Mouse (Mus musculus) stomach, embryonic 14.5 days (tissue): Measurements from ENCODE around the gene Bcl2l2. TPM values are rescaled to one million over a fixed set of nuclear protein-coding genes. Genes with fewer than 3 reads are reported as not detected.

Experiments
- ATAC-seq: fragments of 200-750 bp; cut with Nextera tagmentation; 2 replicates; pipeline ENCODE4 v1.8.0; 2017; ENCODE audit warnings: low read depth, moderate TSS enrichment; ENCODE audit not compliant: insufficient number of reproducible peaks, insufficient read depth, low FRiP score
- H3K27ac ChIP-seq: fragments of 300-500 bp; sonication (generic); 2 replicates; pipeline ENCODE4 v1.5.1; 2014; ENCODE audit warnings: mild to moderate bottlenecking, low read length, moderate library complexity, mixed read lengths
- H3K27me3 ChIP-seq: fragments of 300-500 bp; sonication (generic); 2 replicates; pipeline ENCODE4 v1.6.1; 2014; ENCODE audit warnings: low read length, control low read depth, mixed read lengths; ENCODE audit not compliant: control insufficient read depth, insufficient read depth
- H3K36me3 ChIP-seq: fragments of 300-500 bp; sonication (generic); 2 replicates; pipeline ENCODE4 v1.6.1; 2014; ENCODE audit warnings: mild to moderate bottlenecking, control low read depth, low read length, moderate library complexity, mixed read lengths; ENCODE audit not compliant: control insufficient read depth, insufficient read depth
- H3K4me1 ChIP-seq: fragments of 300-500 bp; sonication (generic); 2 replicates; pipeline ENCODE4 v1.6.1; 2014; ENCODE audit warnings: low read length, control low read depth, mixed read lengths; ENCODE audit not compliant: control insufficient read depth, insufficient read depth
- H3K4me2 ChIP-seq: fragments of 300-500 bp; sonication (generic); replicated peaks from 2 replicates; pipeline ENCODE4 v1.6.1; 2014; ENCODE audit warnings: low read depth, low read length, control low read depth
- H3K4me3 ChIP-seq: fragments of 300-500 bp; sonication (generic); 2 replicates; pipeline ENCODE4 v1.5.1; 2014; ENCODE audit warnings: low read depth, low read length, control low read depth
- H3K9ac ChIP-seq: fragments of 300-500 bp; sonication (generic); replicated peaks from 2 replicates; pipeline ENCODE4 v1.6.1; 2014; ENCODE audit warnings: low read depth, mild to moderate bottlenecking, control low read depth, low read length, moderate library complexity, mixed read lengths
- H3K9me3 ChIP-seq: fragments of 300-500 bp; sonication (generic); 2 replicates; pipeline ENCODE4 v1.6.1; 2016; ENCODE audit warnings: low read depth, low read length, control low read depth; ENCODE audit not compliant: control insufficient read depth
- WGBS: fragments of 180-500 bp; shearing (Covaris S2); extraction: QIAGEN DNeasy Blood & Tissue Kit; methylation state at CpG from one replicate; pipeline ENCODE4 v1.1.7; 2014; 5-methylcytosine and 5-hydroxymethylcytosine counted together
- polyA plus RNA-seq: library from polyadenylated mRNA; unstranded; fragments of >200 nt; fragmentation: Nextera tagmentation; extraction: Ambion mirVana; gene quantifications from 2 replicates; pipeline ENCODE4 v1.2.1, GENCODE M21; 2014

Gene Bcl2l2
- polyA plus RNA-seq, 1 experiment from 2014 or later = 6.1 TPM

- Histone ChIP-seq H3K4me2 (peak overlapping the region; percentile 86), H3K27me3 (no peaks in the 10 kb centered on the region), H3K27ac (peak overlapping the region; percentile 100), H3K9ac (peak overlapping the region; percentile 98), H3K9me3 (peaks cover 6% of the 10 kb centered on the region; the same call in 1 of the 2 replicates), H3K4me3 (peak overlapping the region; percentile 64), H3K4me1 (peaks cover 22% of the 10 kb centered on the region), H3K36me3 (peaks cover 22% of the 10 kb centered on the region)
- ATAC-seq = peak; percentile 51
- 14% methylated on average over 7 of the region's 7 CpGs for WGBS
Observed at GRCm38 (mm10) chr14:54924641-54925348, 41.6 kb downstream of the Bcl2l2 start.

GRCm38 (mm10) chr14:54925349-54926342 lies 42.5 kb downstream of the Bcl2l2 start, which contains the start of gene Efs:
Gene Efs, minus strand, starts transcription at chr14:54926126.
- WGBS = 2% methylated on average over 57 of the region's 57 CpGs
- Histone ChIP-seq H3K9me3 (peaks cover 6% of the 10 kb centered on the region; the same call in 1 of the 2 replicates), H3K36me3 (peaks cover 13% of the 10 kb centered on the region), H3K9ac (peak within 1 kb of the TSS; percentile 98), H3K27ac (peak within 1 kb of the TSS; percentile 100), H3K4me3 (peak within 1 kb of the TSS; percentile 64), H3K27me3 (no peaks in the 10 kb centered on the region), H3K4me1 (peaks cover 22% of the 10 kb centered on the region), H3K4me2 (peak within 1 kb of the TSS; percentile 86)
- ATAC-seq = peak; percentile 29; the same call in 1 of the 2 replicates

GRCm38 (mm10) chr14:54926401-54927158 lies 43.4 kb downstream of the Bcl2l2 start:
- H3K9ac ChIP-seq = peak overlapping the region; percentile 98
- peak overlapping the region; percentile 86 for H3K4me2 ChIP-seq
- H3K27ac ChIP-seq = peak overlapping the region; percentile 100
- H3K4me1 ChIP-seq = peaks cover 24% of the 10 kb centered on the region
- H3K36me3 ChIP-seq = peaks cover 4% of the 10 kb centered on the region
- H3K27me3 ChIP-seq = no peaks in the 10 kb centered on the region
- 0 out of 2 replicates have a peak, but pooled peaks cover 4% of the 10 kb centered on the region for H3K9me3 ChIP-seq
- ATAC-seq = peak; percentile 84
- peak overlapping the region; percentile 64 for H3K4me3 ChIP-seq
- WGBS = under 1% methylated on average over 42 of the region's 58 CpGs

GRCm38 (mm10) chr14:54927296-54927695 lies 44.1 kb downstream of the Bcl2l2 start:
- H3K9me3 ChIP-seq = no peaks in the 10 kb centered on the region
- peak overlapping the region; percentile 100 for H3K27ac ChIP-seq
- H3K36me3 ChIP-seq = peaks cover 4% of the 10 kb centered on the region; the same call in 1 of the 2 replicates
- peak overlapping the region; percentile 86 for H3K4me2 ChIP-seq
- H3K4me1 ChIP-seq = peaks cover 25% of the 10 kb centered on the region
- H3K27me3 ChIP-seq = no peaks in the 10 kb centered on the region
- H3K9ac ChIP-seq = peak overlapping the region; percentile 98
- ATAC-seq = no peak
- 8% methylated on average over 7 of the region's 7 CpGs for WGBS
- peak overlapping the region; percentile 64 for H3K4me3 ChIP-seq

GRCm38 (mm10) chr14:54929801-54930200 lies 46.6 kb downstream of the Bcl2l2 start:
- no peaks in the 10 kb centered on the region for H3K9me3 ChIP-seq
- H3K4me3 ChIP-seq = no peak overlapping the region
- H3K36me3 ChIP-seq = no peaks in the 10 kb centered on the region
- H3K27me3 ChIP-seq = no peaks in the 10 kb centered on the region
- no peak overlapping the region for H3K9ac ChIP-seq
- H3K27ac ChIP-seq = no peak overlapping the region
- peaks cover 19% of the 10 kb centered on the region for H3K4me1 ChIP-seq
- ATAC-seq = no peak
- H3K4me2 ChIP-seq = no peak overlapping the region
- 57% methylated on average over 5 of the region's 5 CpGs for WGBS

GRCm38 (mm10) chr14:54930431-54930830 lies 47.3 kb downstream of the Bcl2l2 start:
- no peak overlapping the region for H3K9ac ChIP-seq
- H3K27ac ChIP-seq = no peak overlapping the region
- no peak overlapping the region for H3K4me3 ChIP-seq

GRCm38 (mm10) chr14:54932645-54933150 lies 49.5 kb downstream of the Bcl2l2 start, which contains the start of gene Il25:
Gene Il25, plus strand, starts transcription at chr14:54932695.
- H3K27ac ChIP-seq = no peak within 1 kb of the TSS
- H3K9me3 ChIP-seq = no peaks in the 10 kb centered on the region
- H3K27me3 ChIP-seq = no peaks in the 10 kb centered on the region
- H3K4me2 ChIP-seq = no peak within 1 kb of the TSS
- H3K9ac ChIP-seq = no peak within 1 kb of the TSS
- peaks cover 13% of the 10 kb centered on the region for H3K4me1 ChIP-seq
- H3K4me3 ChIP-seq = no peak within 1 kb of the TSS
- ATAC-seq = no peak; the same call in 1 of the 2 replicates
- no peaks in the 10 kb centered on the region for H3K36me3 ChIP-seq
- 18% methylated on average over 6 of the region's 6 CpGs for WGBS

More at GRCm38 (mm10) chr14:54930431-54930830, 47.3 kb downstream of the Bcl2l2 start:
- no peak for ATAC-seq
- Histone ChIP-seq H3K4me1 (peaks cover 19% of the 10 kb centered on the region), H3K36me3 (no peaks in the 10 kb centered on the region), H3K4me2 (no peak overlapping the region), H3K27me3 (no peaks in the 10 kb centered on the region), H3K9me3 (no peaks in the 10 kb centered on the region)
- WGBS = 40% methylated on average over 2 of the region's 2 CpGs
